Comparison of ENCODE assay signal across 7 mouse cellular contexts in the genomic region with DNA sequence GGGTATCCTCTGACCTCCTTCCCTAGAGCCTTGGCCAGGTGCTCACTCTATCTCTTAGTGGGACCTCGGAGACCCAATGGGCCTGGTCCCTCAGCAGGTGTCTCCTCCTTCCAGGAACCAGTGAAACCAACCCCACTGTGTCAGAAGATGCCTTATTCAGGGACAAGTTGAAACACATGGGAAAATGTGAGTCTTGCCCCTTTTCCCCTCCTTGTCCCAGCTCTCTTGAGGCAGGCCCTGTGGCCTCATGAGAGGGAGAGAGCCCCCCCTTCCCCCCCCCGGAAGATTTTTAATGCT. TPM values are rescaled to one million over a fixed set of nuclear protein-coding genes. Genes with fewer than 3 reads are reported as not detected.
DNase-seq lines count a peak whose midpoint lies in the region; ATAC-seq and TF ChIP-seq lines count a peak whose summit lies in the region.

No protein-coding gene starts in this region.

- intact Hi-C loops in left cerebral cortex, postnatal 25 days (cut with DNase I), result loop anchor here (1.0 kb wide), 1 partner anchor 88 kb away; no protein-coding TSS in a partner anchor

- peak overlapping the region; percentile 67 for H3K27ac ChIP-seq in lung, embryonic 15.5 days
- peak overlapping the region; percentile 73 for H3K27ac ChIP-seq in heart, embryonic 15.5 days
- peak overlapping the region; percentile 83 for H3K27ac ChIP-seq in limb, embryonic 14.5 days (replicated peaks; ENCODE audit: low read depth, low read length)
- H3K27ac ChIP-seq in stomach, postnatal 0 days (replicated peaks), result peak overlapping the region; percentile 83

- H3K4me3 ChIP-seq in lung, embryonic 15.5 days, result no peak overlapping the region
- H3K4me3 ChIP-seq in heart, embryonic 15.5 days, result no peak overlapping the region
- H3K4me3 ChIP-seq in limb, embryonic 14.5 days (replicated peaks; ENCODE audit: low read length), result 0 out of 2 replicates have a peak overlapping the region, but pooled peaks have one; percentile 9
- no peak overlapping the region for H3K4me3 ChIP-seq in stomach, postnatal 0 days (ENCODE audit: low read depth, low read length)

- peak overlapping the region; percentile 52 for H3K4me2 ChIP-seq in lung, embryonic 15.5 days
- H3K4me2 ChIP-seq in heart, embryonic 15.5 days, result 0 out of 2 replicates have a peak overlapping the region, but pooled peaks have one; percentile 58
- peak overlapping the region; percentile 46; the same call in 1 of the 2 replicates for H3K4me2 ChIP-seq in limb, embryonic 14.5 days (replicated peaks; ENCODE audit: low read depth, low read length, severe bottlenecking)
- peak overlapping the region; percentile 45; the same call in 1 of the 2 replicates for H3K4me2 ChIP-seq in stomach, postnatal 0 days (replicated peaks; ENCODE audit: low read depth)

- 0 out of 2 replicates have a peak overlapping the region, but pooled peaks have one; percentile 21 for H3K9ac ChIP-seq in lung, embryonic 15.5 days
- 0 out of 2 replicates have a peak overlapping the region, but pooled peaks have one; percentile 45 for H3K9ac ChIP-seq in heart, embryonic 15.5 days
- no peak overlapping the region; the same call in 1 of the 2 replicates for H3K9ac ChIP-seq in limb, embryonic 14.5 days (ENCODE audit: low read depth, low read length, severe bottlenecking)
- H3K9ac ChIP-seq in stomach, postnatal 0 days (ENCODE audit: low read length), result 0 out of 2 replicates have a peak overlapping the region, but pooled peaks have one; percentile 51

- no peaks in the 10 kb centered on the region for H3K9me3 ChIP-seq in lung, embryonic 15.5 days
- H3K9me3 ChIP-seq in heart, embryonic 15.5 days (replicated peaks), result no peaks in the 10 kb centered on the region
- no peaks in the 10 kb centered on the region for H3K9me3 ChIP-seq in limb, embryonic 14.5 days (ENCODE audit: control insufficient read depth, low read length)
- no peaks in the 10 kb centered on the region for H3K9me3 ChIP-seq in stomach, postnatal 0 days (ENCODE audit: control insufficient read depth, low read length)

- no peak for TF ChIP-seq EP300 in stomach, postnatal 0 days (optimal IDR thresholded peaks at IDR 0.05)

- no peak for TF ChIP-seq POLR2A in limb, embryonic 14.5 days (IDR thresholded peaks at IDR 0.05; ENCODE audit: borderline replicate concordance, extremely low read depth, insufficient read depth, insufficient read length)

- H3K4me1 ChIP-seq in lung, embryonic 15.5 days, result peaks cover 20% of the 10 kb centered on the region
- peaks cover 22% of the 10 kb centered on the region for H3K4me1 ChIP-seq in heart, embryonic 15.5 days (replicated peaks)
- H3K4me1 ChIP-seq in limb, embryonic 14.5 days (ENCODE audit: control insufficient read depth, insufficient read depth, low read length), result peaks cover 29% of the 10 kb centered on the region
- peaks cover 8% of the 10 kb centered on the region for H3K4me1 ChIP-seq in stomach, postnatal 0 days (replicated peaks; ENCODE audit: control insufficient read depth, insufficient read depth)

- no peak for DNase-seq in lung, postnatal 25 days (ENCODE audit: low spot score)
- DNase-seq in limb, embryonic 14.5 days (ENCODE audit: low spot score), result no peak
- no peak for DNase-seq in stomach, postnatal 0 days (ENCODE audit: low spot score)
- DNase-seq in left cerebral cortex, postnatal 25 days (ENCODE audit: low spot score in 2 of 2), result no peak
- no peak for DNase-seq in gastrocnemius, postnatal 10 days

- 30% methylated on average over 2 of the region's 2 CpGs for WGBS in lung, embryonic 15.5 days
- 59% methylated on average over 2 of the region's 2 CpGs for WGBS in heart, embryonic 15.5 days
- 20% methylated on average over 2 of the region's 2 CpGs for WGBS in limb, embryonic 14.5 days
- WGBS in stomach, postnatal 0 days, result 31% methylated on average over 2 of the region's 2 CpGs

- H3K27me3 ChIP-seq in lung, embryonic 15.5 days, result peaks cover 11% of the 10 kb centered on the region
- peaks cover 9% of the 10 kb centered on the region for H3K27me3 ChIP-seq in heart, embryonic 15.5 days
- H3K27me3 ChIP-seq in limb, embryonic 14.5 days (ENCODE audit: control insufficient read depth, insufficient read depth, low read length), result no peaks in the 10 kb centered on the region
- H3K27me3 ChIP-seq in stomach, postnatal 0 days (ENCODE audit: control insufficient read depth, insufficient read depth, low read length), result no peaks in the 10 kb centered on the region

- 0 out of 2 replicates have a peak, but pooled peaks cover 3% of the 10 kb centered on the region for H3K36me3 ChIP-seq in lung, embryonic 15.5 days
- H3K36me3 ChIP-seq in heart, embryonic 15.5 days, result peaks cover 6% of the 10 kb centered on the region; the same call in 1 of the 2 replicates
- peaks cover 27% of the 10 kb centered on the region for H3K36me3 ChIP-seq in limb, embryonic 14.5 days (ENCODE audit: control insufficient read depth, insufficient read depth, low read length)
- H3K36me3 ChIP-seq in stomach, postnatal 0 days (ENCODE audit: control insufficient read depth, insufficient read depth, low read length), result peaks cover 5% of the 10 kb centered on the region; the same call in 1 of the 2 replicates

- no peak for ATAC-seq in lung, embryonic 15.5 days (ENCODE audit: borderline replicate concordance, extremely low read depth, low FRiP score, low TSS enrichment)
- no peak for ATAC-seq in heart, embryonic 15.5 days (replicated peaks; ENCODE audit: insufficient number of reproducible peaks, insufficient read depth, low FRiP score, low read depth)
- no peak for ATAC-seq in limb, embryonic 14.5 days (ENCODE audit: low FRiP score, low read depth)
- ATAC-seq in stomach, postnatal 0 days (ENCODE audit: low FRiP score, low TSS enrichment), result no peak; the same call in 1 of the 2 replicates

- no peak for TF ChIP-seq CTCF in stomach, postnatal 0 days (IDR thresholded peaks at IDR 0.05; ENCODE audit: low read depth)

RNA-seq across cellular contexts. Expression of a gene that starts 17.3 kb away (rescaled TPM):
- polyA plus RNA-seq in lung, embryonic 15.5 days (2015; fragmentation: Nextera tagmentation; extraction: Ambion mirVana), result 57.4 and 59.4 TPM in 2 replicates
- polyA plus RNA-seq in heart, embryonic 15.5 days (2015; fragmentation: Nextera tagmentation; extraction: Ambion mirVana), result 80.7 and 93.9 TPM in 2 replicates
- polyA plus RNA-seq in limb, embryonic 14.5 days (2012; rRNA removed), result 46.9 and 63.5 TPM in 2 replicates
- polyA plus RNA-seq in limb, embryonic 14.5 days (2014; fragmentation: Nextera tagmentation; extraction: Ambion mirVana), result 60.2 and 64.7 TPM in 2 replicates
- 54.7 and 55.4 TPM in 2 replicates for polyA plus RNA-seq in stomach, postnatal 0 days (2015; fragmentation: Nextera tagmentation; extraction: Ambion mirVana)
- 10 to 100 TPM; 73.6 to 74.5 TPM for total RNA-seq in left cerebral cortex, postnatal 25 days (2021)
- total RNA-seq in gastrocnemius, postnatal 10 days (2021), result 100 to 1,000 TPM; 121 to 133 TPM
